Mouse (Mus musculus) kidney, embryonic 16.5 days (tissue): ENCODE data around the gene Nup54. TPM values are rescaled to one million over a fixed set of nuclear protein-coding genes. Genes with fewer than 3 reads are reported as not detected.
A peak's percentile ranks its signal among the peaks of the same experiment; 100 is the strongest.

Source experiments
- ATAC-seq: fragments of 200-750 bp; cut with Nextera tagmentation; 2 replicates; pipeline ENCODE4 v1.8.0; 2017; ENCODE audit warnings: moderate TSS enrichment; ENCODE audit not compliant: low FRiP score, low TSS enrichment
- H3K27ac ChIP-seq: fragments of 300-500 bp; sonication (generic); 2 replicates; pipeline ENCODE4 v1.5.1; 2014; ENCODE audit warnings: low read length
- H3K27me3 ChIP-seq: fragments of 300-500 bp; sonication (generic); 2 replicates; pipeline ENCODE4 v1.6.1; 2014; ENCODE audit warnings: low read length, control low read depth, mixed read lengths; ENCODE audit not compliant: insufficient read depth
- H3K36me3 ChIP-seq: fragments of 300-500 bp; sonication (generic); 2 replicates; pipeline ENCODE4 v1.6.1; 2014; ENCODE audit warnings: low read length, control low read depth, mixed read lengths; ENCODE audit not compliant: insufficient read depth
- H3K4me1 ChIP-seq: fragments of 300-500 bp; sonication (generic); 2 replicates; pipeline ENCODE4 v1.6.1; 2014; ENCODE audit warnings: low read length, control low read depth, mixed read lengths; ENCODE audit not compliant: insufficient read depth
- H3K4me2 ChIP-seq: fragments of 300-500 bp; sonication (generic); replicated peaks from 2 replicates; pipeline ENCODE4 v1.6.1; 2014; ENCODE audit warnings: low read depth, low read length
- H3K4me3 ChIP-seq: fragments of 300-500 bp; sonication (generic); 2 replicates; pipeline ENCODE4 v1.5.1; 2014; ENCODE audit warnings: mild to moderate bottlenecking, low read length
- H3K9ac ChIP-seq: fragments of 300-500 bp; sonication (generic); replicated peaks from 2 replicates; pipeline ENCODE4 v1.6.1; 2014; ENCODE audit warnings: low read length
- H3K9me3 ChIP-seq: fragments of 300-500 bp; sonication (generic); 2 replicates; pipeline ENCODE4 v1.6.1; 2016; ENCODE audit warnings: low read length, control low read depth
- WGBS: fragments of 180-500 bp; shearing (Covaris S2); extraction: QIAGEN DNeasy Blood & Tissue Kit; methylation state at CpG from one replicate; pipeline ENCODE4 v1.1.7; 2014; 5-methylcytosine and 5-hydroxymethylcytosine counted together
- polyA plus RNA-seq: library from polyadenylated mRNA; unstranded; fragments of >200 nt; fragmentation: Nextera tagmentation; extraction: Ambion mirVana; gene quantifications from 2 replicates; pipeline ENCODE4 v1.2.1, GENCODE M21; 2015

Gene Nup54
- 54.1 and 54.4 TPM in 2 replicates for polyA plus RNA-seq

- under 1% methylated on average over 34 of the region's 34 CpGs for WGBS
- peak; percentile 100 for ATAC-seq
- H3K36me3 ChIP-seq = no peaks in the 10 kb centered on the region; the same call in 1 of the 2 replicates
Measured at GRCm38 (mm10) chr5:92435025-92435584, at the start of gene Nup54. Gene Nup54, minus strand, starts transcription at chr5:92435219.

GRCm38 (mm10) chr5:92472863-92473262, 37.8 kb upstream of the Nup54 start:
- no peak overlapping the region for H3K4me3 ChIP-seq
- WGBS = 65% methylated on average over 5 of the region's 5 CpGs
- peaks cover 6% of the 10 kb centered on the region; the same call in 1 of the 2 replicates for H3K36me3 ChIP-seq
- H3K4me2 ChIP-seq = no peak overlapping the region
- ATAC-seq = no peak
- H3K27me3 ChIP-seq = no peaks in the 10 kb centered on the region
- 0 out of 2 replicates have a peak, but pooled peaks cover 2% of the 10 kb centered on the region for H3K9me3 ChIP-seq
- H3K9ac ChIP-seq = no peak overlapping the region
- no peak overlapping the region for H3K27ac ChIP-seq
- peaks cover 3% of the 10 kb centered on the region; the same call in 1 of the 2 replicates for H3K4me1 ChIP-seq

More at GRCm38 (mm10) chr5:92435025-92435584, at the start of gene Nup54:
- H3K4me2 ChIP-seq = peak within 1 kb of the TSS; percentile 84
- peak within 1 kb of the TSS; percentile 97 for H3K4me3 ChIP-seq
- no peaks in the 10 kb centered on the region for H3K9me3 ChIP-seq
- peak within 1 kb of the TSS; percentile 95 for H3K9ac ChIP-seq
- peak within 1 kb of the TSS; percentile 89 for H3K27ac ChIP-seq
- peaks cover 10% of the 10 kb centered on the region for H3K4me1 ChIP-seq
- H3K27me3 ChIP-seq = no peaks in the 10 kb centered on the region

GRCm38 (mm10) chr5:92471531-92471930, 36.5 kb upstream of the Nup54 start:
- Histone ChIP-seq H3K4me1 (peaks cover 4% of the 10 kb centered on the region; the same call in 1 of the 2 replicates), H3K36me3 (peaks cover 6% of the 10 kb centered on the region; the same call in 1 of the 2 replicates), H3K27me3 (no peaks in the 10 kb centered on the region), H3K4me2 (no peak overlapping the region), H3K4me3 (no peak overlapping the region), H3K27ac (no peak overlapping the region), H3K9ac (no peak overlapping the region), H3K9me3 (0 out of 2 replicates have a peak, but pooled peaks cover 2% of the 10 kb centered on the region)
- no peak for ATAC-seq
- 88% methylated on average over 4 of the region's 4 CpGs for WGBS

GRCm38 (mm10) chr5:92469201-92470130, 34.4 kb upstream of the Nup54 start:
- WGBS = 85% methylated on average over 18 of the region's 18 CpGs
- no peaks in the 10 kb centered on the region for H3K36me3 ChIP-seq
- no peak overlapping the region for H3K4me3 ChIP-seq
- no peak overlapping the region for H3K27ac ChIP-seq
- H3K4me1 ChIP-seq = peaks cover 4% of the 10 kb centered on the region; the same call in 1 of the 2 replicates
- ATAC-seq = no peak
- no peaks in the 10 kb centered on the region for H3K9me3 ChIP-seq
- H3K9ac ChIP-seq = no peak overlapping the region
- H3K4me2 ChIP-seq = no peak overlapping the region
- H3K27me3 ChIP-seq = no peaks in the 10 kb centered on the region

- Histone ChIP-seq H3K4me3 (no peak overlapping the region), H3K4me2 (no peak overlapping the region), H3K27ac (no peak overlapping the region), H3K4me1 (peaks cover 4% of the 10 kb centered on the region; the same call in 1 of the 2 replicates), H3K36me3 (no peaks in the 10 kb centered on the region), H3K9ac (no peak overlapping the region), H3K27me3 (no peaks in the 10 kb centered on the region), H3K9me3 (no peaks in the 10 kb centered on the region)
- 83% methylated on average over 6 of the region's 6 CpGs for WGBS
- ATAC-seq = no peak
Measured at GRCm38 (mm10) chr5:92468234-92468633, 33.2 kb upstream of the Nup54 start.

GRCm38 (mm10) chr5:92467102-92467766, 32.2 kb upstream of the Nup54 start:
- Histone ChIP-seq H3K9ac (no peak overlapping the region), H3K36me3 (no peaks in the 10 kb centered on the region), H3K4me1 (peaks cover 4% of the 10 kb centered on the region; the same call in 1 of the 2 replicates), H3K4me2 (no peak overlapping the region), H3K4me3 (no peak overlapping the region), H3K9me3 (no peaks in the 10 kb centered on the region), H3K27me3 (no peaks in the 10 kb centered on the region), H3K27ac (no peak overlapping the region; the same call in 1 of the 2 replicates)
- ATAC-seq = no peak
- WGBS = 68% methylated on average over 8 of the region's 8 CpGs

GRCm38 (mm10) chr5:92465511-92465910, 30.5 kb upstream of the Nup54 start:
- H3K4me3 ChIP-seq = no peak overlapping the region
- no peaks in the 10 kb centered on the region; the same call in 1 of the 2 replicates for H3K36me3 ChIP-seq
- no peak overlapping the region for H3K4me2 ChIP-seq
- H3K27ac ChIP-seq = no peak overlapping the region
- peaks cover 4% of the 10 kb centered on the region; the same call in 1 of the 2 replicates for H3K4me1 ChIP-seq
- no peaks in the 10 kb centered on the region for H3K27me3 ChIP-seq
- H3K9ac ChIP-seq = no peak overlapping the region
- ATAC-seq = no peak
- no peaks in the 10 kb centered on the region for H3K9me3 ChIP-seq
- WGBS = 62% methylated on average over 5 of the region's 5 CpGs

GRCm38 (mm10) chr5:92461321-92461720, 26.3 kb upstream of the Nup54 start:
- peaks cover 5% of the 10 kb centered on the region; the same call in 1 of the 2 replicates for H3K36me3 ChIP-seq
- H3K9me3 ChIP-seq = no peaks in the 10 kb centered on the region
- H3K4me2 ChIP-seq = no peak overlapping the region
- no peaks in the 10 kb centered on the region for H3K27me3 ChIP-seq
- 13% methylated on average over 5 of the region's 5 CpGs for WGBS
- ATAC-seq = peak; percentile 39; the same call in 1 of the 2 replicates
- H3K4me1 ChIP-seq = no peaks in the 10 kb centered on the region
- no peak overlapping the region for H3K27ac ChIP-seq
- no peak overlapping the region for H3K9ac ChIP-seq
- no peak overlapping the region for H3K4me3 ChIP-seq

GRCm38 (mm10) chr5:92458726-92459125, 23.7 kb upstream of the Nup54 start:
- WGBS = 48% methylated on average over 5 of the region's 5 CpGs
- H3K9ac ChIP-seq = no peak overlapping the region
- H3K4me2 ChIP-seq = no peak overlapping the region
- H3K9me3 ChIP-seq = no peaks in the 10 kb centered on the region
- no peaks in the 10 kb centered on the region for H3K27me3 ChIP-seq
- H3K27ac ChIP-seq = no peak overlapping the region
- H3K36me3 ChIP-seq = peaks cover 9% of the 10 kb centered on the region; the same call in 1 of the 2 replicates
- no peak overlapping the region for H3K4me3 ChIP-seq
- ATAC-seq = no peak
- H3K4me1 ChIP-seq = no peaks in the 10 kb centered on the region
